Mouse (Mus musculus) small intestine, adult 2 months (tissue): ENCODE data around the gene Hnrnpr.

Experiments
- CTCF ChIP-seq: fragments of 200-500 bp; IDR thresholded peaks from 2 replicates; pipeline ENCODE4 v1.5.1; 2012; ENCODE audit warnings: low read depth, mild to moderate bottlenecking, control low read depth, inconsistent platforms, low read length, moderate library complexity, mixed read lengths; ENCODE audit not compliant: insufficient replicate concordance, insufficient read length; ENCODE audit errors: extremely low read depth
- POLR2A ChIP-seq: fragments of 200-500 bp; IDR thresholded peaks from 2 replicates; pipeline ENCODE4 v1.6.1; 2012; ENCODE audit warnings: low read depth, mild to moderate bottlenecking, control low read depth, inconsistent platforms, low read length, moderate library complexity

- TF ChIP-seq POLR2A (no peak), CTCF (no peak)
Observed at GRCm38 (mm10) chr4:136308355-136308754, 2.4 kb upstream of the Hnrnpr start.
